Mouse (Mus musculus): ENCODE results near the gene Pmm2. TPM values are rescaled to one million over a fixed set of nuclear protein-coding genes. Genes with fewer than 3 reads are reported as not detected.
A peak's percentile ranks its signal among the peaks of the same experiment; 100 is the strongest.

Gene Pmm2
- polyA plus RNA-seq, 1 experiment from 2014 or later, result 49.6 TPM

DNA sequence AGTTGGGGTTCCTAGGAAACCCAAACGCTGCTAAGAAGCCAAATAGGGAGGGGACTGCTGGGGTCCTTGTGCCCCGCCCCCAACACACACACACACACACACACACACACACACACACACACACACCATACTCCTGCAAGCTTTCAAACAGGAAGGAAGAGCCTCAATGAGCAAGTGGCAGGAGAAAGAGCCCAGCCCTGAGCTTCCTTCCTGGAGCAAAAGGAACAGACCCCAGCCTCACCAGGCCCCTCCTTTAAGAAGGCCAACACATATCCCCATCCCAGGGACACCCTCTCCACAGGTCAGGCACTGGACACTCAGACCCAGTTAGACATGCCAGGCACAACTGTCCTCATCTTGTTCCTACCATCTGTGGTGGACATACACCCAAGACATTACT is 25.5 kb downstream of the Pmm2 start:
- Histone ChIP-seq H3K4me1 (peaks cover 31% of the 10 kb centered on the region), H3K27ac (no peak overlapping the region), H3K4me3 (no peak overlapping the region), H3K27me3 (no peaks in the 10 kb centered on the region), H3K9me3 (replicated peaks) (no peaks in the 10 kb centered on the region), H3K4me2 (replicated peaks) (no peak overlapping the region), H3K9ac (no peak overlapping the region), H3K36me3 (peaks cover 60% of the 10 kb centered on the region)
- WGBS, result 83% methylated on average over 2 of the region's 2 CpGs
- no peak for ATAC-seq (ENCODE audit: low FRiP score)

DNA sequence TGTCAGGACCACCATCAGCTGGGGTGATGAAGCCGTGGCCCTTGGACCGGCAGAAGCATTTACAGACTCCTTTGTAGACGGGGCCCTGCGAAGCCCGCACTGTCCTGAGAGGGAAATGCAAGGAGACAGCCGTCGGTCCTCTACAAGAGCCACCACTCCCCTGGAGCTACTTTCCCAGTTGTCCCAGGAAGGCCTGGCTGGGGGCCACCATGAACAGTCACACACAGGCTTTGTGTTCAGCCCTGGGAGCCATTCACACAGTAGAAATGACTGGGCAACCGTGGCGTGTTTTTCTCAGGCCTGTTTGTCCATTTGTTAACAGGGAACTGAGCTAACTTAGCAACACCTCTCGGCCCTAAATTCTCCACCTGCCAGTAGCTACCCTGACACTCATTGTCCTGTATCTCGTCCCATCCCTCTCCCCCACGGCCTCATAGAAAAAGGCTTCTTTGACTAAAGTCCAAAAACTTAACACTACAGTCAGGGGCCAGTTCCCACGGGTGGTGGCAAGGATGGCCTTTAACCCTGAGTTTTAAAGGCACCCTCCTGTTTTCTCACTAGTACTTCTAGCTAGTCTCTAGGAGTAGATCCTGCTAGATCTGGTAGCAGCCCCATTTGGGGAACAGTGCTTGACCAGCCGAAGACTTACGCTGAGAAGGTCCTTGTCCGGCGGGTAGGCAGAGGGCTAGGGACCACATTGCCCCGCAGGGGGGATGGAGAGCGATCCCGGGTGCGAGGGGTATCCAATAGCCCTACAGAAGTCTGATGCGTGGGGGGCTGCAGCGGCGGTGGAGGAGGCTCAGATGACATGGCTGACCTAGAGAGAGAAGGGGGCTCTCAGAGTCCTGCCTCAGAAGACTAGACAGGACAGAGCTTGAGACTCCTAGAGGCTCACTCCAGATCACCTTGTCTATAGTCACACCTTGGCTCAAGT is 26.4 kb downstream of the Pmm2 start:
- H3K27me3 ChIP-seq, result no peaks in the 10 kb centered on the region
- no peaks in the 10 kb centered on the region for H3K9me3 ChIP-seq (replicated peaks)
- H3K4me2 ChIP-seq (replicated peaks), result no peak overlapping the region
- 84% methylated on average over 22 of the region's 24 CpGs for WGBS
- H3K27ac ChIP-seq, result no peak overlapping the region
- ATAC-seq (ENCODE audit: low FRiP score), result no peak
- H3K36me3 ChIP-seq, result peaks cover 54% of the 10 kb centered on the region
- H3K4me3 ChIP-seq, result no peak overlapping the region
- H3K9ac ChIP-seq, result no peak overlapping the region
- peaks cover 40% of the 10 kb centered on the region for H3K4me1 ChIP-seq

DNA sequence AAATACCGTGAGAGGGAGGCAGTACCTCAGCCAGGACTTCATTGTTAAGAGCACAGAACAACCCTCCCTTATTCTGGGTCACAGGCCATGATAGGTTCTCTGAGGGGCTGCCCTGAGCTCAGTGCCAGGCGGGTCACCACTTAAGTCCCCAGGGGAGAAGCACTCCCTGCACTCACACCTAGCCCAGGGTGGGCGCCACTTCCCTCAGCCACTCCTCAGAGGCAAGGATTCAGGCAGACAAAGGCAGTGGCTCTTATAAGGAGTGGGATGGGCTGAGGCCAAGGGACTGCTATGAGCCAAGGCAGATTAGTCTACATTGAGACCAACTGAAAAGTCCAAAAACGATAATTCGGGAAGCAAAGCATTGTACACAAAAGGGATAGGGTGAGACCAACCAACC is 27.9 kb downstream of the Pmm2 start:
- WGBS, result 89% methylated on average over 5 of the region's 5 CpGs
- no peak for ATAC-seq (ENCODE audit: low FRiP score)
- Histone ChIP-seq H3K36me3 (peaks cover 39% of the 10 kb centered on the region), H3K4me3 (no peak overlapping the region), H3K27ac (no peak overlapping the region), H3K9ac (no peak overlapping the region), H3K4me2 (replicated peaks) (no peak overlapping the region), H3K27me3 (no peaks in the 10 kb centered on the region), H3K4me1 (peaks cover 54% of the 10 kb centered on the region), H3K9me3 (replicated peaks) (no peaks in the 10 kb centered on the region)

DNA sequence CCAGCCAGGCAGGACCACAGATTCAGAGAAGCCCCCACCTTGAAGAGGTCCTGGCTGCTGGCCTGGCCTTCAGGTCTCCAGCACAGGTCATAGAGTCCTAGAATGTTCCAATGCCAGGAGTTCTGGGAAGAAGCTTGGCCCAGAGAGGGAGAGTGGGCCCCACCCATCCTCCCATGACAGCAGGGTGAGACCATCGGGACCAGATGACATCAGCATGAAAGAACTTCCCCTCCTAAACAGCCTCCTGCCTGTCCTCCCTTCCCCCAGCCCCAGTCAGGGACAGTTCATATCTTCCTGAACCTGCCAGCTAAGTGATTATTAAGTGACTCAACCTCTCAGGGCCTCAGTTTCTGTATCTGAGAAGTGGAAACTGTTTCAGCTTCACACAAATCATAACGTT is 29.0 kb downstream of the Pmm2 start:
- Histone ChIP-seq H3K27me3 (no peaks in the 10 kb centered on the region), H3K4me1 (peaks cover 62% of the 10 kb centered on the region), H3K4me3 (no peak overlapping the region), H3K9ac (no peak overlapping the region), H3K27ac (no peak overlapping the region), H3K9me3 (replicated peaks) (no peaks in the 10 kb centered on the region), H3K4me2 (replicated peaks) (no peak overlapping the region), H3K36me3 (peaks cover 31% of the 10 kb centered on the region)
- 75% methylated on average over 2 of the region's 2 CpGs for WGBS
- no peak for ATAC-seq (ENCODE audit: low FRiP score)

DNA sequence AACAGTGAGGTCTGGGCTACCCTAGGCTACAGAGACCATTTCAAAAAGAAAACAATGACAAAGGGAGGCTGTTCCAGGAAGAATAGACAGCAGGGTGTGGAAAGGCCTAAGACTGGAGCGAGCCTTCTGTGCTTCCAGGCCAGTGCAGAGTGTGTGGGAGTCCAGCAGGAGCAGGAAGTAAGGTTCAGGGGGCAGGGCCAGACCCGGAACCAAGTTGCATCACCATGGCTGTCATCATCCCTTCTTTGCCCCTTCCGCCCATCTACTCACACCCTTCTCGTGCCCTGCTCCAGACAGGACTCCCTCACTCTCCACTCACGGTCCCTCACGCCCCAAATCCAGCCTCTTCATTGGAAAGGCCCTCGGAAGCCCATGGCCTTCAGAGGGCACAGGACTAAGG is 29.8 kb downstream of the Pmm2 start:
- Histone ChIP-seq H3K27ac (no peak overlapping the region), H3K4me2 (replicated peaks) (0 out of 2 replicates have a peak overlapping the region, but pooled peaks have one; percentile 85), H3K4me1 (peaks cover 62% of the 10 kb centered on the region), H3K9ac (no peak overlapping the region), H3K36me3 (peaks cover 23% of the 10 kb centered on the region), H3K27me3 (no peaks in the 10 kb centered on the region), H3K9me3 (replicated peaks) (no peaks in the 10 kb centered on the region), H3K4me3 (no peak overlapping the region)
- ATAC-seq (ENCODE audit: low FRiP score), result no peak
- WGBS, result 80% methylated on average over 7 of the region's 7 CpGs

DNA sequence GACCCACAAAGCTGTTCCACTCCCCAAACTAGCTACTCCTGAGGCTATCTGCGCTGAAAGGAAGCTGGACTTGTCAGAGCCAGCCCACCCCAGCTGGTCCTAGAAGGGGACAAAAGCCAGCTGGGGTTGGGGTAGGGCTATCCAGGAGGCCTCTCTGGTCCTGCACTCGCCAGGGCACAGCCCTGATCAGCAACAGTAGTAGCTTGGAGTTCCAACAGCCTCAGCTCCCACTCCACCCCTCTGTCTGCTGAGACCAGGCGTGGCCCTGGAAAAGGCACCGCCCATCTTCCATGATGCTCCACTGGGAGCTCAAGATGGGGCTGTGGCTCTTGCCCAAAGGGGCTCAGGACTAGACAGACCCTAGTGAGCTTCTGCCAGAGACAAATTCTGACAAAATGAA is 30.3 kb downstream of the Pmm2 start:
- Histone ChIP-seq H3K4me3 (no peak overlapping the region), H3K36me3 (peaks cover 17% of the 10 kb centered on the region), H3K9me3 (replicated peaks) (no peaks in the 10 kb centered on the region), H3K27ac (no peak overlapping the region), H3K4me2 (replicated peaks) (0 out of 2 replicates have a peak overlapping the region, but pooled peaks have one; percentile 85), H3K4me1 (peaks cover 62% of the 10 kb centered on the region), H3K9ac (peak overlapping the region; percentile 35; the same call in 1 of the 2 replicates), H3K27me3 (peaks cover under 1% of the 10 kb centered on the region; the same call in 1 of the 2 replicates)
- WGBS, result 69% methylated on average over 4 of the region's 4 CpGs
- no peak for ATAC-seq (ENCODE audit: low FRiP score)

DNA sequence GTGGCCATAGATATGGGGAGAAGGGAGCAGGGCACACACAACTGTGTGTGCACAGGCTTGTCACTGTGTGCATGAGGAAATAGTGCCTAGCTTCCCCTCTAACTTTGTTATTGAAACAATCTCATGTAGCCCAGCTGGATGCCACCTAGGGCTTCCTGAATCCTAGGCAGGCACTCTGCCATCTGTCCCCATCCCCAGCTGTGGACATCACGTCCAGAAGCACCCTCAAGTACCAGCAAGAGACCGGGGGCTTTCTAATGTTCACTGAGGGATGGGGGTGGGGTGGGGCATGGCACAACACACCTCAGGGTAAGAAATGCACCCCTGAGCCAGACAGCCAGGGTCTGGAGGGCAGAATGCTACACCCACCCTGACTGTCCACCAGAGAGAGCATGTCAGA is 30.9 kb downstream of the Pmm2 start:
- no peak overlapping the region for H3K27ac ChIP-seq
- peaks cover 6% of the 10 kb centered on the region for H3K27me3 ChIP-seq
- WGBS, result 67% methylated on average over 2 of the region's 2 CpGs
- no peak overlapping the region for H3K4me3 ChIP-seq
- H3K9me3 ChIP-seq (replicated peaks), result no peaks in the 10 kb centered on the region
- H3K4me2 ChIP-seq (replicated peaks), result peak overlapping the region; percentile 85
- H3K4me1 ChIP-seq, result peaks cover 59% of the 10 kb centered on the region
- H3K9ac ChIP-seq, result peak overlapping the region; percentile 35; the same call in 1 of the 2 replicates
- no peak for ATAC-seq (ENCODE audit: low FRiP score)
- H3K36me3 ChIP-seq, result 0 out of 2 replicates have a peak, but pooled peaks cover 12% of the 10 kb centered on the region

DNA sequence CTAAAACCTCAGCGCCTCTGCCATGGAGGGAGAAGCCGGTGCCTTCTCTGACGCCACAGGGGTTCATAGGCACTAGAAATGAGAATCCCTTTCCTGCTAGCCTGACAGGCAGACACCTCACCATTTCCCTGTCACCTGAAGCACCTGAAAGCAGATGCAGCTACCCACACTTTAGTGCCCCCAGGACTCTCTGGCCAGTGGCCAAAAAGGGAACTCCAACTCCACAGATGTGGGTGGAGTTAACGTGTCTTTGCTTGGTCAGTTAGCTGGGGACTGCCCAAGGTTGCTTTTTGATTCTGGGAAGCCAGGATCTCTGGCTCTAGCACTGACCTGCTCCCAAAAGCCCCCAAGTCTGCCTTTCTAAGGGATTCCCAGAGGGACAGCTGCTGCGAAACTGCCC is 32.0 kb downstream of the Pmm2 start:
- Histone ChIP-seq H3K27me3 (peaks cover 11% of the 10 kb centered on the region), H3K27ac (peak overlapping the region; percentile 78), H3K4me1 (peaks cover 55% of the 10 kb centered on the region), H3K9me3 (replicated peaks) (no peaks in the 10 kb centered on the region), H3K9ac (peak overlapping the region; percentile 81), H3K36me3 (0 out of 2 replicates have a peak, but pooled peaks cover 6% of the 10 kb centered on the region), H3K4me2 (replicated peaks) (peak overlapping the region; percentile 85), H3K4me3 (peak overlapping the region; percentile 84)
- 58% methylated on average over 5 of the region's 5 CpGs for WGBS
- no peak for ATAC-seq (ENCODE audit: low FRiP score)

DNA sequence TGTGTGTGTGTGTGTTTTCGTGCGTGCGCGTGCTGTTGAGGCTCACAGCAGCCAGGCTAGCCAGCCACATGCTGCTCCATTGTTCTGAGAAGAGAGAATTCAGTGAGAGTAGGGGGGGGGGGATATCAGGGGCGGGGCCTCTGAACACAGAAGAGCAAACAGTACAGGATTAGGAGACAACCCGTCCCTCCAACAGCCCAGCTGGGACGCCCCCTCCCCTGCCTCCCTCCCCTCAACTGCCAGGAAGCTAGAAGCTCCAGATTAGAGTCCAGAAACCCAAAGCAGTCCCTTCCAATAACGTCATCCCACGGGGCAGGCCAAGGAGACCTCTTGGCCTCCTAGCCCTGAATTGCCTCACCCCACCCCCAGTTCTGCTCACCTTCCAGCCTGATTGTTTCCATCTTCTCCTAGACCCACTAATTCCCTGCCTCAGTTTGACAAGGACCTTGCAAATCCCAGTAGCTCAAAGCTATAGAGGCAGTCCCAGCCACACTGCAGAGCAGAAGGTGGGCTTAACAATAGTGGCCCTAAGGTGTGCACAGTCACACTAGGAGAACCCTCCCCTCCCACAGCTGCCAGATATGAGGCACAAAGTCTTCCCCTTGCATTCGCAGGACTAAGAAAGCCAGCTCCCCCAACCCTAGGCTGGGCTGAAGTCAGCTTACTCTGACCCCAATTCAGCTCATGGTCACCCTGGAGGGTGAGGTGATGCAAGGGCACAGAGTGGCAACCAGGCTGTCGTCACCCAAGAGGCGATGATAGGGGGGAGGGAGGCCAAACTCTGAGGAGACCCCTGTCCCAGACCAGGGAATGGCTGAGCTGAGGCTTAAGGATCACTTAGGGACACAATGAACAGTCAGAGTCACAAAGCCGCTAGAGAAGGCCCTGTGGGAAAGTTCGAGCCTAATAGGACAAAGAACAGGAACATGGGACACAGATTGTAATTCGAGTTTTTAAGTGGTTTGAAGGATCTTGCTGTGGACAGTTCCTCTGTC is 32.9 kb downstream of the Pmm2 start:
- H3K4me3 ChIP-seq, result peak overlapping the region; percentile 84
- H3K27me3 ChIP-seq, result peaks cover 13% of the 10 kb centered on the region
- 8% methylated on average over 10 of the region's 15 CpGs for WGBS
- H3K36me3 ChIP-seq, result 0 out of 2 replicates have a peak, but pooled peaks cover 6% of the 10 kb centered on the region
- peak overlapping the region; percentile 85 for H3K4me2 ChIP-seq (replicated peaks)
- peak overlapping the region; percentile 78 for H3K27ac ChIP-seq
- H3K9ac ChIP-seq, result peak overlapping the region; percentile 81
- H3K4me1 ChIP-seq, result peaks cover 50% of the 10 kb centered on the region
- no peaks in the 10 kb centered on the region for H3K9me3 ChIP-seq (replicated peaks)
- peak; percentile 65 for ATAC-seq (ENCODE audit: low FRiP score)

DNA sequence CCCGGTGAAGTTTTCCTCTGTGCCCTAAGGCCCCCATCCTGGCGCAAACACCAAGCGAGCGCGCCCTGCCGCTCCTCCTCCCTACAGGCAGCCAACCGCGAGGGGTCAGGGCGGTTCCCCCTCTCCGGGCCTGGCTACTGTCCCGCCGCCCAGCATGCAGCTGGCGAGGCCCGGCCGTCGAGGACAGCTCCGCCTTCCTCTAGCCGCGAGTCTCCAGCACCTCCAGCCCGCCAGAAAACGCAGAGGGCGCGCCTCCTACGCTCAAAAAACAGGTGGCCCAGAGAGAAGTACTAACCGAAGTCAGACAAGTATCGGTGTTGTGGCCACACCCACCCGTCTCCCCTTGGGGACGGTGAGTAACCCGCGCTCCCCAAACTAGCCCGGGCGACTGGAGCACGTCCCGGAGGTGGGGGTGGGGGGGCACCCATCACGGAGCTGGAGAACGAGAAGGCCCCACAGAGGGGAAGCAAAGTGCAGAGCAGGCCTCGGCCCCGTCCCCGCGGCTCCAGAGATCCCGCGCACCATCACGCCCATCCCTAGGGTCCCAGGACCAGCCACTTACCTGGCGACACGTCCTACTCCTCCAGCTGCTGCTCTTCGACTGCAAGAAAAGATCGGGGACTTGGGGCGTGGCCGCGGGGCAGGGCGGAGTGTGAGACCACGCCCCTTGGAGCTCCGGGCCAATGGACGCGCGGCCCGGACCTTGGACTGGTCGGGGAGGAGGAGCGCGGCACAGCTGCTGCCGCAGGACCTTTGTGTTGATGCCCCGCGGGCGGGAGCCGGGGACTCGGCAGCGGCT is 34.3 kb downstream of the Pmm2 start, which contains the start of gene Carhsp1:
Carhsp1 (minus strand) TSS at position 605 of the 799 bp plus-strand sequence.
- Histone ChIP-seq H3K4me1 (peaks cover 41% of the 10 kb centered on the region), H3K4me3 (peak within 1 kb of the TSS; percentile 84), H3K9me3 (replicated peaks) (no peaks in the 10 kb centered on the region), H3K4me2 (replicated peaks) (peak within 1 kb of the TSS; percentile 85), H3K9ac (peak within 1 kb of the TSS; percentile 81), H3K27ac (peak within 1 kb of the TSS; percentile 78), H3K27me3 (peaks cover 13% of the 10 kb centered on the region), H3K36me3 (no peaks in the 10 kb centered on the region)
- peak; percentile 89 for ATAC-seq (ENCODE audit: low FRiP score)
- WGBS, result under 1% methylated on average over 66 of the region's 67 CpGs

DNA sequence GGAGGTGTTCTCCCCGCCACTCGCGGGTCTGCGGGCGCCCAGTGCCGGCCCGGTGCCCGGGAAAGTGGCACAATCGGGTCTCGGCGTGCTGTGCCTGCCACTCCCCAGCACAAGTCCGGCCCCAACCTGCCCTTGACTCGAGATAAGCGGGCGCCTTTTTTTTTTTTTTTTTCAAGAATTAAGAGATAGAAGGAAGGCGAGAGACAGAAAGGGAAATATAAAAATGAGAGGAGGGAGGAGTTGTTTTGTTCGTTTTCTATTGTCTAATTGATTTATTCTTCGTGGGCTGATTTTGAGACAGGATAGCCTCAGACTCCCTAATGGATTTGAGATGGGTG is 34.8 kb downstream of the Pmm2 start:
- no peaks in the 10 kb centered on the region for H3K36me3 ChIP-seq
- H3K9me3 ChIP-seq (replicated peaks), result no peaks in the 10 kb centered on the region
- no peak overlapping the region for H3K27ac ChIP-seq
- peak overlapping the region; percentile 81 for H3K9ac ChIP-seq
- peaks cover 38% of the 10 kb centered on the region for H3K4me1 ChIP-seq
- H3K4me2 ChIP-seq (replicated peaks), result peak overlapping the region; percentile 85
- peak overlapping the region; percentile 84 for H3K4me3 ChIP-seq
- 2% methylated on average over 17 of the region's 18 CpGs for WGBS
- H3K27me3 ChIP-seq, result peaks cover 13% of the 10 kb centered on the region
- ATAC-seq (ENCODE audit: low FRiP score), result no peak
